8 mouse cellular contexts compared by ENCODE assay signal in genomic region chr17:86166051-86166566, GRCm38 (mm10). TPM values are rescaled to one million over a fixed set of nuclear protein-coding genes. Genes with fewer than 3 reads are reported as not detected.
DNase-seq lines count a peak whose midpoint lies in the region; ATAC-seq and TF ChIP-seq lines count a peak whose summit lies in the region.

No protein-coding gene starts in this region.

- H3K4me3 ChIP-seq in C2C12 (ENCODE audit: insufficient read depth, poor library complexity, severe bottlenecking) = peak overlapping the region; percentile 64
- H3K4me3 ChIP-seq in forebrain, embryonic 16.5 days (replicated peaks; ENCODE audit: low read length) = peak overlapping the region; percentile 87
- peak overlapping the region; percentile 74 for H3K4me3 ChIP-seq in liver, embryonic 15.5 days (replicated peaks)

- no peak for ATAC-seq in forebrain, embryonic 16.5 days
- ATAC-seq in liver, embryonic 15.5 days (ENCODE audit: insufficient read depth) = no peak

- peaks cover 24% of the 10 kb centered on the region for H3K4me1 ChIP-seq in forebrain, embryonic 16.5 days (replicated peaks; ENCODE audit: control insufficient read depth, insufficient read depth, low read length)
- H3K4me1 ChIP-seq in liver, embryonic 15.5 days (replicated peaks) = peaks cover 32% of the 10 kb centered on the region

- H3K9ac ChIP-seq in forebrain, embryonic 16.5 days (replicated peaks; ENCODE audit: low read depth, low read length) = peak overlapping the region; percentile 92
- H3K9ac ChIP-seq in liver, embryonic 15.5 days = peak overlapping the region; percentile 64

- no peaks in the 10 kb centered on the region for H3K27me3 ChIP-seq in C2C12 (ENCODE audit: control insufficient read depth, insufficient read depth, insufficient read length)
- no peaks in the 10 kb centered on the region for H3K27me3 ChIP-seq in forebrain, embryonic 16.5 days (replicated peaks; ENCODE audit: control insufficient read depth, insufficient read depth, low read length)
- H3K27me3 ChIP-seq in liver, embryonic 15.5 days = peaks cover 53% of the 10 kb centered on the region

- no peaks in the 10 kb centered on the region for H3K79me3 ChIP-seq in C2C12 (ENCODE audit: low read depth)

- H3ac ChIP-seq in C2C12 (ENCODE audit: control insufficient read depth, insufficient read length, low read depth) = peak overlapping the region; percentile 62

- no peaks in the 10 kb centered on the region for H3K79me2 ChIP-seq in C2C12 (ENCODE audit: control insufficient read depth, insufficient read depth)

- no peak overlapping the region; the same call in 1 of the 2 replicates for H3K27ac ChIP-seq in forebrain, embryonic 16.5 days (ENCODE audit: low read length)
- peak overlapping the region; percentile 85 for H3K27ac ChIP-seq in liver, embryonic 15.5 days (replicated peaks)

- no peaks in the 10 kb centered on the region for H3K36me3 ChIP-seq in C2C12 (ENCODE audit: control insufficient read depth, insufficient read depth)
- H3K36me3 ChIP-seq in forebrain, embryonic 16.5 days (ENCODE audit: control insufficient read depth, insufficient read depth) = no peaks in the 10 kb centered on the region
- no peaks in the 10 kb centered on the region for H3K36me3 ChIP-seq in liver, embryonic 15.5 days (replicated peaks)

- peak overlapping the region; percentile 99 for H3K4me2 ChIP-seq in forebrain, embryonic 16.5 days (ENCODE audit: low read length)
- H3K4me2 ChIP-seq in liver, embryonic 15.5 days = peak overlapping the region; percentile 89

- DNase-seq in embryo, embryonic 10 days (ENCODE audit: low spot score) = peak; percentile 40
- no peak for DNase-seq in embryo, embryonic 9.5 days (ENCODE audit: extremely low spot score)
- no peak for DNase-seq in c-Kit-positive CD71-positive TER-119-positive erythroid progenitor cells, embryonic 14.5 days (ENCODE audit: low spot score)
- no peak for DNase-seq in left cerebral cortex, postnatal 25 days (ENCODE audit: low spot score in 2 of 2)
- no peak for DNase-seq in cerebellum, postnatal 10 days

- no peak for TF ChIP-seq CTCF in C2C12 (IDR thresholded peaks at IDR 0.05; ENCODE audit: control insufficient read depth, insufficient read depth, insufficient read length)

- 2% methylated on average over 19 of the region's 19 CpGs for WGBS in forebrain, embryonic 16.5 days
- 6% methylated on average over 19 of the region's 19 CpGs for WGBS in liver, embryonic 15.5 days (ENCODE audit: insufficient replicate concordance)

- intact Hi-C loops in left cerebral cortex, postnatal 25 days (cut with DNase I) = loop anchor here (5.0 kb wide), 2 partner anchors 61 to 181 kb away; no protein-coding TSS in a partner anchor

- no peaks in the 10 kb centered on the region for H3K9me3 ChIP-seq in forebrain, embryonic 16.5 days (ENCODE audit: control insufficient read depth, low read length)
- no peaks in the 10 kb centered on the region for H3K9me3 ChIP-seq in liver, embryonic 15.5 days (replicated peaks)

TF ChIP-seq in C2C12, 6 proteins besides CTCF, POLR2A, EP300 and RAD21:
- TF ChIP-seq FOSL1 (IDR thresholded peaks at IDR 0.05; ENCODE audit: insufficient read depth, low read length, poor library complexity, severe bottlenecking) = no peak

RNA-seq across cellular contexts. Expression of gene Prkce, which starts 1.5 kb away (rescaled TPM):
- 1.4 TPM for polyA plus RNA-seq in C2C12 (2012; fragmentation: generic; extraction: Trizol)
- polyA plus RNA-seq in forebrain, embryonic 16.5 days (2015; fragmentation: Nextera tagmentation; extraction: Ambion mirVana) = 39.9 and 42.9 TPM in 2 replicates
- 0.79 and 1.1 TPM in 2 replicates for polyA plus RNA-seq in liver, embryonic 15.5 days (2015; fragmentation: Nextera tagmentation; extraction: Ambion mirVana)
- 100 to 1,000 TPM; 269 to 275 TPM for total RNA-seq in left cerebral cortex, postnatal 25 days (2021)

RNA-seq across cellular contexts. Expression of gene Srbd1, which starts 21.1 kb away (rescaled TPM):
- polyA plus RNA-seq in C2C12 (2012; fragmentation: generic; extraction: Trizol) = 7.6 TPM
- 17.9 and 21.7 TPM in 2 replicates for polyA plus RNA-seq in forebrain, embryonic 16.5 days (2015; fragmentation: Nextera tagmentation; extraction: Ambion mirVana)
- 6.4 and 8.0 TPM in 2 replicates for polyA plus RNA-seq in liver, embryonic 15.5 days (2015; fragmentation: Nextera tagmentation; extraction: Ambion mirVana)
- 10 to 100 TPM; 14.8 to 15.5 TPM for total RNA-seq in left cerebral cortex, postnatal 25 days (2021)

Comparison
In these comparisons a context has a peak if more than half of its experiments do, and no peak if none do; other contexts are left out.
1. RNA of gene Prkce, which starts 1.5 kb away (polyA plus RNA-seq): 39.9 to 42.9 TPM in forebrain, embryonic 16.5 days; 1.4 TPM in C2C12 (single experiment) and 0.79 to 1.1 TPM in liver, embryonic 15.5 days; every median in the first group is over 10 times any median in the second.
2. Peak in every context shown above with its lines, with median percentiles within 50 percentile points of each other: H3K4me3 ChIP-seq.